Mouse (Mus musculus) urinary bladder, adult 18-20 months (tissue): Measurements from ENCODE around the gene Rexo4.

Source experiments
- DNase-seq, 2 experiments: peaks; one replicate each; pipeline ENCODE4 v3.0.0; 2022; ENCODE audit warnings: low spot score in 2 of 2, mixed read lengths in 2 of 2

Rexo4 gene

DNA sequence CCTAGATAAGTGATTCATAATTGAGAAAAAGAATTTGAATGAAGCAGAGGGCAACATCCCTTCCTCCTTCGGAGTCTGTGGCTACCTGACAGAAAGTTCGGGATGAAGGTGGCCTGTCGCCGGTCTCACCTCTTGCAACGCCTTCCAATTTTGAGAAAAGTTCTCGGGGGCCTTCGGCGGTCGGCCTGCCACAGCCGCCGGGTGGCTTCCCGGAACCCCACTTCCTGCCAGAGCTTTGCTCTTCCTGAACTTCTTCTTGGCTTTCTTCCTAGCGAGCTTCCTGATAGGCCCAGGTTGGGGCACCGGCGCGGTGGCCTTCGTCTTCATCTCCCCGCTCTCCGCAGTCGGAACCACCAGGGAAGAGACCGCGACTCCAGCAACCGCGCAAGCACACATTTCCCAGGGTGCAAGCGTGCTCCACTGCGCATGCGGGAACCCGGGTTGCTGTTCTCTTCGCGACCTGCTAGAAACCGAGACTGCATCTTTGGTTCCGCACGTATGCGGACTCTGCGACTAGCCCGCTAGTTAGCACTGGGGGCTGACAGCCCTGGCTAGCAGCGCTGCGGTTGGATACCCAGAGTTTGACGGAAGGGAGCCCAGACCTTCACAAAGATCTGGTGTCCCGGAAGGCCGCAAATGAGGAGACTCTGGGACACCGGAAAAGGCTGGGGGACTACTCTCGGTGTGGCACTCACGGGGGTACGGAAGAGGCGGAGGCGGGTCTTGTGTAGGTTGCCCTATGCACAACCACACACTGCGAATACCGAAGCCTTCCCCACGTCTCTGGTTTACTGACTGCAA is at the start of gene Rexo4:
Gene Rexo4 (minus strand): TSS at position 464 of the 801 bp plus-strand sequence.
- peak; percentile 84 to 88 for DNase-seq

DNA sequence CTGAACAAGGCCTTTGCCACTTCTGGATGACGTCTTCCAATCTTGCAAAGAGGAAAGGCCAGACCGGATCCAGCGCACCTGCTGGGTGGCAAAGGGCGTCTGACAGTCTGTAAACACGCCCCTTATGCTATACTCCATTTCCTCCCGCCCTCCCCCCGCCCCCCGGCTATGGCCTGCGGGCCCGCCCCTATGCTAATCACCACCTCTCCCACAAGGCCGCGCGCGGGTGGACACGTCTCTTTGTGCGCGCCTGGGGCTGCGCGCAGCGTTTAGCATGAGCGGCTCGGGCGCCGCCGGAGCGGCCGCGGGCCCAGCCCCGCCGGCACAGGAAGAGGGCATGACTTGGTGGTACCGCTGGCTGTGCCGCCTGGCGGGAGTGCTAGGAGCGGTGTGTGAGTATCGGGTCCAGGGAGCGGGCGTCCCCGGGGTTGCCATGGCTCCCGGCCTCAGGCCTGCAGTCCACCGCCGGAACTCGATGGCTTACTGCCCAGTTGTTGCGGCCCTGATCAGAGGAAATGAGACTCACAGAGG is 45.6 kb upstream of the Rexo4 start, which contains the start of gene Cacfd1:
Gene Cacfd1 (plus strand): TSS at position 213 of the 531 bp plus-strand sequence.
- peak; percentile 78 to 87 for DNase-seq

DNA sequence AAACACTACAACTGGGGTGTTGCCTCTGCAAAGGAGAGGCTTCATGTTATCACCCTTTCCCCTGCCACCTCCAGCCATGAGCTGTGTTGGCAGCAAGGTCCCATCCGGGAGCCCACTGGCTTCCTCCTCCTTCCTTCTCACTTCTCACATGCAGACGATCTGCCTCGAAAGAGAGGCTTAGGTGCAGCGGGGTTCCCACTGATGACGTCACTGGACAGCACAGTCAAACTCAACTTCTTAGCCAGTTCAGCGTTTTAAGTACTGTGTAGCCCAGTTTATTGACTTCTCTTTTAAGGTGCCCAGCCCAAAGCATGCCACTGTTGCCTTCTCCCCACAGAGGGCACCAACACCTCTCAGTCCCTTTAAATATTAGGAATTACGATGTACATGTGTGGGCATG is 43.5 kb upstream of the Rexo4 start:
- no peak for DNase-seq

DNA sequence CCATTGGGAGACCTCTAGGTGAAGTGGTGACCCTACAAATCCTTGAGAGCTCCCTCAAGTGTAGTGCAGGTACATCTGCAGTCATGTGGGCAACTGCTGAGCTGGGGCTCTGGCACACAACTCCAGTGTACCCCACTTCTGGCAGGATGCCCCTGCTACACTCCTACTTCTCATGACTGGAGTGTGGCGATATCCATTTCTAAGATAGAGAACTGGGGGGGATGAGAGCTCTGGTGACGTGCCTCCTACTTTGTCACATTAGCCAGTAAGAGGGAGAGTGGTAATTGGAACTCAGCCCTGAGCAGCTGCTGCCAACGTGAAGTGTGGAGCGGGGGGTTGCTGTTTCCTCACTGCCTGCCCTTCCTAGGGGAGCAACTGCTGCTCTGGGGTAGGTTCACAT is 42.1 kb upstream of the Rexo4 start:
- DNase-seq: no peak

DNA sequence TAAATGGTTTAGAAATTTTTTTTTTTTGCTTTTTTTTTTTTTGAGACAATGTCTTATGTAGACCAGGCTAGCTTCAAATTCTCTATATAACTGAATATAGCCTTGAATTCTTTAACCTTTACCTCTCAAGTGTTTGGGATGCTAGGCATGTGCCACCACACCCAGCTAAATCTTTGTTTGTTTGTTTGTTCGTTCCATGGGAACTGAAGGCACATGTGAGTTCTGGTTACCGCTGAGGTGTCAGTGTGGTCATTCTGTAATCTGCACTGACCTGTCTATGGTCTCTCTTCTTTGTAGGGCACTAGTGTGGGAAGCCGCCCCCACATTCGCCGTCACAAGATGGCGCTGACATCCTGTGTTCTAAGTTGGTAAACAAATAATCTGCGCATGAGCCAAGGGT is 33.8 kb upstream of the Rexo4 start:
- no peak for DNase-seq

DNA sequence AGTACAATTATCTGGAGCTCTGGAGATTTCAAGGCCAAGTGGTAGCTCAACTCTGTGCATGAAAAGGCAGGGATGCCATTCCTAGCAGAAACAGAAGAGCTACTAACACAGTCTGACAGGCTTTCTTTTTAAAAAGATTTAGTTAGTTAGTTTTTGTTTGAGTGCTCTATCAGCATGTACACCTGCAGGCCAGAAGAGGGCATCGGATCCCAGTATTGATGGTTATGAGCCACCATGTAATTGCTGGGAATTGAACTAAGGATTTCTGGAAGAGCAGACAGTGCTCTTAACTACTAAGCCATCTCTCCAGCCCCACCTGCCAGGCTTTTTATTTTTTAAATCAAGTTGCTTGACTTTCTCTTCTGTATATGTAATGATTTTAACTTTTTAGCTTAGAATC is 33.3 kb upstream of the Rexo4 start:
- DNase-seq: no peak

DNA sequence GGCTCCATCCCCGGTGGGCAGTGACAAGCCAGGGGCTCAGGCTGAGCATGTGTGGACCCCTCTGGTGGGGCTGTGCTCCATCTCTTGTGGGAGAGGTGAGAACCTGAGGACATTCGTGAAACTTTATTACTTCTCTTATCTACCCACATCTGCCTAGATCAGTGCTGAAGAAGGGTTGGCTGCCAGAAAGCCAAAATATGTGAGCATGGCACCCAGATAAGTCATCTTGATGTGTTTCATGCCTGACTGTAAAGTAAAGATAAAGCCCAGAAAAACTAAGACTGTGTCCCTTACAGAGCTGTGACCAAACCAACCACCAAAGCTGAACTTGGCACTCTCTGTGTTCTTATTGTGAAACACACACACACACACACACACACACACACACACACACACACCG is 29.8 kb upstream of the Rexo4 start:
- DNase-seq: no peak

DNA sequence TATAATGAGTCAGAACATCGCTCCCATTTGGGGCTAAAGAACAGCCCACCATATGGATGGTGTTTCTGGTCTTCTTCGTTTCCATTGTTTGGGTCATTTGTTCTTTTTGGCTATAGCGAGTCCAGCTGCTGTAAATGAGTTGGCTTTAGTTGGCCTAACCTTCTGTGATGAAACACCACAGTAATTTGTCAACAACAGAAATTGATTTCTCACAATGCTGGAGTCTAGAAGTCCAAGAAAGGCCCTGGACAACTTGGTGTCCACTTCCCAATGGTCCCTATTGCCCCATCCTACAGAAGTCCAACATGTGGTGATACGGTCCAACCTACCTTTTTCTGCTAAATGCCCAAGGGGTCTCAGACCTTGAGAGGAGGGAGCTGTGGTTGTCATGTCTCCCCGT is 20.5 kb upstream of the Rexo4 start:
- DNase-seq: no peak

DNA sequence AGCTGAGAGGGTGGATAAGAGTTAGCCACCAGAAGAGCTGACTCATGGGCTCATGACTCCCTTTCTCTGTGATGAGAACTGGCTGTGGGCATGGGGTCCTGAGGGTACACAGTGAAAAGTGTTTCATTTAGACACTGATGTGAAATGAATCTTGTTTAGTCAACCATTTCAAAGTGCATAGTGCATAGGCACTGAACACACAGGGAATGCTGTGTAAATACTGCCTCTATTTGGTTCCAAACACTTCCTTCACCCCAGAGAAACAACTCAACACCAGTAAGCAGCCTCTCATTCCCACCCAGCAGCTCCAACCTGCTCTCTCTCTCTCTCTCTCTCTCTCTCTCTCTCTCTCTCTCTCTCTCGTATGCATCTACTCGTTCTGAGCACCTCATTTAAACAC is 20.0 kb upstream of the Rexo4 start:
- no peak for DNase-seq

DNA sequence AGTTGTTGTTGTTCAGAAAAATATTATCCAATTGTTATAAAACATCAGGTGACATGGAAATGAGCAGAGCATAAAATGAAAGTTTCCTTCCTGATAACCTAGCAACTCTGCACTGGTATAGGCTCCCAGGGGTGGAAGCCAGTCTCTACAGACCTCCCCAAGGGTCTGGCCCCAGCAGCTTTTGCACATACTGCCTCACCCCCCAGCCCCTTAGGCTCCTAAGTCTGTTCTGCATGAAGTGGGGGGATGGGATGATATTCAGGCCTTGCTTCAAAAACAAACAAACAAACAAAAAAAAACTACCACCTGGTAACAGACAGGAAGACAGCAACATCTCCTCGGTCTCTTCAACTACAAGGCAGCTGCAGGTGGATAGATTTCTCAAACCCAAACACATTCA is 16.2 kb upstream of the Rexo4 start:
- DNase-seq: no peak

DNA sequence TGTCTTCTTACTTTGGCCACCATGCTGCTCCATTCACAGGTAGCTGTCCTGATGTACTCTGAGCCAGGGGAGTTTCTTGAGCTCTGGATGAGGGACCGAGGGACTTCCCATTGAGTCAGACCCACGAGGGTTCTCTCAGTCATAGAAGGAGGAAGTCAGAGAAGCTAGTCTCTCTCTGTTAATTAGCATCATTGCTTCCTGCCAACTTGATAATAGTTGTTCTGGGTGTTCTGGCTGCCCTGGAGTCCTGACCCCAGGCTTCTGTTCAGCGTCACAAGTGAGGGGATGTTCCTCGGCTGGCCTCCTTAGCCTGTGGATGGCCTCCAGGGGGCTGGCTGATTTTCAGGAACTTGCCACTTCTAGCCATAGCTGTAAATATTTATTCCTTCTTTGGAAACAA is 9.8 kb upstream of the Rexo4 start:
- no peak for DNase-seq

DNA sequence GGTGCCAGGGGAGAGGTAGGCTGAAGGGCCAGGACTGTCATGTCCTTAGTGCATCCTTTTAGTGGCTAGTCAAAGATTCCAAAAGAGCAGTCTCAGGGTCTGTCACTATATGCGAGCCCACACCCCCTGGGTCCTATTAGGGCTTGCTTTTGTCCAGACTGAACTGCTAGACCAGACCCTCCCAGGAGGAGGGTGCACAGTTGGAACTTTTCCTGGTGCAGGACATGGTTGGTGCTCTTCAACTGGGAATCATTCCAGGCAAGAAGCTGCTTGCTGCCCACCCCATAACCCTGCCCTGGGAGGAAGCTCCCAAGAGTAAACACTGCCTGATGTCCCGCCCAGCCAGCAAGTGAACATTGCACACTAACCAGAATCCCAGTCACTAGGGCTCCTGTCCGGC is 8.9 kb upstream of the Rexo4 start, which contains the start of gene Adamts13:
Gene Adamts13 (plus strand): TSS at position 301 of the 400 bp plus-strand sequence.
- DNase-seq: no peak

DNA sequence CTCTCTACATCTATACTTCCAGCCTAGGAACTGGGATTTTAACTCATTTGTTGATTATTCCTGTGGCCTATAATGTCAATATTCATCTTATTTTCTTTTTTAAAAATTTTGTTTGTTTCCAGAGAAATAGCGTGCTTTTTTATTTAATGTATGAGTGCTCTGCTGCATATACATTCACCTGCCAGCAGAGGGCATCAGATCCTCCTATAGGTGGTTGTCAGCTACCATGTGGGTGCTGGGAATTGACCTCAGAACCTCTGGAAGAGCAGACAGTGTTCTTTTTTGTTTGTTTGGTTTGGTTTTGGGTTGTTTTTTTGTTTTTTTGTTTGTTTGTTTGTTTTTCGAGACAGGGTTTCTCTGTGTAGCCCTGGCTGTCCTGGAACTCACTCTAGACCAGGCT is 3.1 kb upstream of the Rexo4 start:
- DNase-seq: no peak

DNA sequence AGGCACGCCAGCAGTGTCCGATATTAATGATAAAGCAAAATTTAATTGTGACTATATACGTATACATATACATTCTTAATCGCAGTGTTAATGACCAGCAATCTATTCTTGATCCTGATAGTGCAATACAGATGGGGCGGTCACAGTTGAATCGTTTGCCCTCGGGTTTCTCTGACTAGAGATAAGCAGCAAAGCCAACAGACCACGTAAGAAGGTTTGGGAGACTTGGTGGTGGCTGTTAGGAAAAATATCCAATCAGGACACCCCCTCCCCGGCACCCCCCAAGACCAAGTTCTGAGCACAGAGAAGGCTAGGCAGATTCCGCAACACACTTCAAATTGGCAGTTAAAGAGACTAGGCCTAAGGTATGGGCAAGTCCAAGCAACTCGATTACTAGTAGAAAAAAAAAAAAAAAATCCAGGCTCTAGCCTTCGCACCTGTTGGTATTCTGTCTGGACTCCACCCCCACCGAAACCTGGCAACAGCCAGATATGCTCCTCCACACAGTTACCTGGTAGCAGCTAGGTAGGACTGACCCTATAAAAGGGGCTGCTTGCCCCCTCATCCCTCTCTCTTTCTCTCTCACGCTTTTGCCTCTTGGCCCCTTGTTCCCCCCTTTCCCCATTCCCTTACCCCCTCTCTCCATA is 661 bp upstream of the Rexo4 start:
- DNase-seq: no peak

DNA sequence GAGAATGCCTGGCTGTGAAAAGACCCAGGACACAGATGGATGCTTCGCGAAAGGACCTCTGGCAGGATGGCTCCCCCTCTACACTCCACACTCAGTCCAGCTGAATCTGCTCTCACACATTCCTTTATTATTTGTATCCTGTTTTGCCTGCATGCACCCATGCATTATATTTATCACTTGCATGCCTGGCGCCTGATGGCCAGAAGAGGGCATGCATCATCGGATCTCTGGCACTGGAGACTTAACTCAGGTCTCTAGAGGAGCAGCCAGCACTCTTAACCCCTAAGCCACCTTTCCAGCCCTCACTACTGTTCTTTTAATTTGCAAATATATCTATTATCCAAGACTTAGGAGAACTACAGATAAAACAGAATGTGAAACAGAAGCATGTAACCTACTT is 3.4 kb downstream of the Rexo4 start:
- DNase-seq: no peak

DNA sequence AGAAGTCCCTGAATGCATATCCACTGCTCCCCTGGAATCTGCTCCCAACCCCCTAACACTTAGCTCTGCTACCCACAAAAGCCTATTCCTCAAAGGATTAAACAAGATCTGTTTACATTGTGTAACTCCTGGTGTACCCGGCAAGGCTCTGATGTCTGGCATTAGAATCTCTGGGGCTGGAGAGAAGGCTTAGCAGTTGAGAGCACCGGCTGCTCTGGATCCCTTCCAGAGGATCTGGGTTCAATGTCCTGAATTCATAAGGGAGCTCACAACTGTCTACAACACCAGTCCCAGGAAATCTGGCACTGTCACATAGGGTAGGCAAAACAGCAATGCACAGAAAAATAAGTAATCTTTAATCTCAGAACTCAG is 6.7 kb downstream of the Rexo4 start:
- DNase-seq: no peak

DNA sequence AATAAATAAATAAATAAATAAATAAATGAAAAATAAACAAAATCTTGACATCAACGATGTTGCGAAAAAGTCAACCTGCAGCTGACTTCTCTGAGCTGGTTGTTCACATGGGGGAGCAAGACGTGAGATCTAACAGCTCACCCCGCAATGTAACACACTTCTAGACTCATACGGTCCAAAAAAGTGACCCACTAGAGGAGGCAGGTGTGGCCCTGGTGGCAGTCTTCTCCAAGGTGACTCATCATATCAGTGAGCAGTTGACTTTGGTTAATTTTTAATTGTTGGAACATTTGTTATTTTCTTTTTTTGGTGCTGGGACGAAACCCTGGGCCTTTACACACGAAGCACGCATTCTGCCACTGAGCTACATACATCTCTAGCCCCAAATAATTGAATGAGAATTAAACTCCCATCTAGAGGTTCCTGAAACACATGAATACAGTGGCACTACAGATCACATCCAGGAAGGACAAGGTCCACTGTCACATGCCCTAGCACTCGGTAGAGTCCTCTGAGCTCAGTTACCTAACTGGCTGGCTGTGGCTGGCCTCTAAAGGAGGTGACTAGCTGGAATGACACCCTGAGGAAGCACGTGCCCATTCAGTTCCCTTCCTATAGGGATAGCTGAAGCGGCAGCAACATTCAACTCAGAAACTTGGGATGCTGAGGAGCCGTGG is 7.2 kb downstream of the Rexo4 start:
- no peak for DNase-seq

DNA sequence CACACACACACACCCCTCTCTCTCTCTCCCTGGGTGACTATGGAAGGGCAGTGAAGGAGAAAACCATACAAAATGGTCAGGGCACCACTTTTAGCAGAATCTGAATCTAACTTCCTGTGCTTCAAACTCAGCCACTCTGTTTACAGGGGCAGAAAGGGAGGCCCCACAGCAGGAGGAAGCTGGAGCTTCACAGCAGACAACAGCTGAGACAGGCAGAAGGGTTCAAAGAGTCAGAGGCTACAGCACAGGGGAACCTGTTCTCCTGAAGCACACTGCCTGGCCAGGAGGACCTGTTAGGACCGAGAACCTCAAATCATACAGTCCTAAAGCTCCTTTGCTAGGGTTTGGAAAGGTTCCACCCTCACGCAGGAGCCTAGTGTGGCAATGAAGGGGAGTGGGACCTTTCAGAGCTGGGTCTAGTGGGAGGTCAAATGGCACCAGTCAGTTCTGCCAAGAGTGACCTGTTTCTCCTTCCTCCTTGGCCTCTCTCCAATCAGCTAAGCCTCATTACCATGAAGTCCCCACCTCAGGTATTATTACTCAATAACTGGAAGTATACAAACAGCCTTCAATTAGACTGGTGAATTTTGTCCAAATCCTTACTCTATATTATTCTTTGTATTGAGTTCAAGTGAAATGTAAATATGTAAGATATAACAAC is 9.3 kb downstream of the Rexo4 start:
- no peak for DNase-seq

DNA sequence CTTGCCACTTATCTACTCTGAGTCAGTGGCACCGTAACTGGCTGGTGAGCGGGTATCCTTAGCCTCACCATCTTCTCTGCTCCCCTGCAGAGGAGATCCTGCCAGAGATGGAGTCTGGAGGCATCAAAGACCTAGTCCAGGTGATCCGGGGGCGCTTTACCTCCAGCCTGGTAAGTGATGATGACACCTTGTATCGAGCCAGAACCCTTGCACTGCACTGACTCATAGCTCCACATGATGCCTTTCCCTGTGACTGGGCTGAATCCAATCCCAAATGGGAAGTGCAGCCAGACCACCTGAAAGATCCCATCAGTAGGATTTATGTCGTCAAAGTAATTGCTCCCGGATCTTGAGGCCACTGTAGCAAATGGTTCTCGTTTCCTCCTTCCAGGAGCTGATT is 11.3 kb downstream of the Rexo4 start:
- DNase-seq: no peak

DNA sequence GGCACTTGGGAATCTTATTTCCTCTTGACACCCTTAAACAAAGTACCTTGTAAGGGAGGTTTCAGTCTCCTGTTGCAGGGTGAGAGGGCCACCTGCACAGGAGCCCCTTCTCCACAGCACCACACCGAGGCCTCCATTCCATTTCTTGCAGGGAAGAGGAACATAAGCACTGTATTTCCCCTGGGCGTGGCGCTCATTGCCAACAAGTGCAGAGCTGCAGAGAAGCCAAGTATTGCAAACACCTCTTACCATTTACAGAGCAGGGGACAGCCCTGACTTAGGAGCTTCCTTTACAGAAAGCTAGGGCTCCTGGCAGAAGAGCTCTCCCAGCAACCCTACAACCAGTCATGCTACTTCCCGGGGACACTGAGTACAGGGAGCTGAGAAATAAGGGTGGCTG is 12.0 kb downstream of the Rexo4 start:
- DNase-seq: no peak

DNA sequence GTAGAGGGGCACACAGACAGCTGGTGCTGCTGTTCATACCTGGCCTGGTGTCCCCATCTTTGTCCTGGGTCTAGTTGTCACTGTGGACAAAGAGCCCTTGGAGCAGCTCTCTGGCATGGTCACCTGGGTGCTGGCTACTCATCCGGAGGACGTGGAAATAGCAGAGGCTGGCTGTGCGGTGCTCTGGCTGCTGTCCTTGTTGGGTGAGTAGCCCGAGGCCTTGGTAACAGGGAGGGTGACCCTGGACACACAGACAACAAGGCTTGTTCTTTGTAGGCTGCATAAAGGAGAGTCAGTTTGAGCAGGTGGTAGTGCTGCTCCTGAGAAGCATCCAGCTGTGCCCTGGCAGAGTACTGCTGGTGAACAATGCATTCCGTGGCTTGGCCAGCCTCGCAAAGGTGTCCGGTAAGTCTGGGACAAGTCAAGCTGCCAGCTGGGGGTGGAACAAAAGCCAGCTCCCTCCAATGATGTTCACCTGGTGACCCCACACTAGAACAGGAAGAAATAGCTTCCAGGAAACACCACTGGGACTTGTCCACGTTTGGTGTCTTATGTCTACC is 12.8 kb downstream of the Rexo4 start:
- DNase-seq: no peak

DNA sequence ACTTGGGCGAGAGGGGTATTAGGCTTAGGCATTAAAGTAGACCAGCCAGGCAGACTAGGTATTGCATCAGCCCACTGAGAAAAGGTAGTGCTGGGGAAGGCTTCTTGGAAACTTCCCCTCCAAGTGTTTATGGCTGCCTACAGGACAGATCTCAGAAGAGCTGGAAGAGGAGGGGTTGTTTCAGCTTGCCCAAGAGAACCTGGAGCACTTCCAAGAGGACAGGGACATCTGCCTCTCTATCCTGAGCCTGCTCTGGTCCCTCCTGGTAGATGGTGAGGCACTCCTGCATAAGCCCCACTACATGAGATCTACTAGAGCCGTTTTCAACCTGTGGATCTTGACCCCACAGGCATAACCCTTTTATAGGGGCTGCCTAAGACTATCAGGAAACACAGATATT is 13.8 kb downstream of the Rexo4 start:
- no peak for DNase-seq
